Mouse (Mus musculus) ES-Bruce4 (cell line): ENCODE measurements around the gene Asic4. TPM values are rescaled to one million over a fixed set of nuclear protein-coding genes. Genes with fewer than 3 reads are reported as not detected.

Experiments used
- H3K27ac ChIP-seq: 2 replicates; pipeline ENCODE4 v1.5.1; 2012; ENCODE audit warnings: low read length, inconsistent platforms; ENCODE audit not compliant: insufficient read depth
- H3K27me3 ChIP-seq: 2 replicates; pipeline ENCODE4 v1.6.1; 2012; ENCODE audit warnings: mild to moderate bottlenecking, low read length, inconsistent platforms; ENCODE audit not compliant: control insufficient read depth, poor library complexity, insufficient read depth, severe bottlenecking
- H3K36me3 ChIP-seq: 2 replicates; pipeline ENCODE4 v1.6.1; 2012; ENCODE audit warnings: inconsistent platforms, mild to moderate bottlenecking, low read length, moderate library complexity; ENCODE audit not compliant: control insufficient read depth, poor library complexity, insufficient read depth, severe bottlenecking
- H3K4me1 ChIP-seq: one replicate; pipeline ENCODE4 v1.8.1; 2011; ENCODE audit warnings: low read length; ENCODE audit not compliant: control insufficient read depth, insufficient read depth
- H3K4me3 ChIP-seq: 2 replicates; pipeline ENCODE4 v1.5.1; 2011; ENCODE audit warnings: low read depth, mild to moderate bottlenecking, low read length
- H3K9ac ChIP-seq: 2 replicates; pipeline ENCODE4 v1.6.1; 2012; ENCODE audit warnings: low read depth, mild to moderate bottlenecking, inconsistent platforms; ENCODE audit not compliant: poor library complexity, severe bottlenecking
- H3K9me3 ChIP-seq: replicated peaks from 2 replicates; pipeline ENCODE4 v1.6.1; 2012; ENCODE audit warnings: mild to moderate bottlenecking, low read length, inconsistent platforms; ENCODE audit not compliant: control insufficient read depth, poor library complexity, insufficient read depth, severe bottlenecking
- CTCF ChIP-seq: IDR thresholded peaks from one replicate; pipeline ENCODE4 v1.8.1; 2011; ENCODE audit warnings: low read depth, low read length
- EP300 ChIP-seq: IDR thresholded peaks from 2 replicates; pipeline ENCODE4 v1.6.1; 2011; ENCODE audit warnings: low read depth, low read length; ENCODE audit not compliant: insufficient read depth
- POLR2A ChIP-seq: IDR thresholded peaks from one replicate; pipeline ENCODE4 v1.8.1; 2011; ENCODE audit warnings: low read length; ENCODE audit not compliant: insufficient read depth
- polyA plus RNA-seq: library from polyadenylated mRNA; stranded (reverse); fragments of >200 nt; gene quantifications from 2 replicates; pipeline ENCODE4 v1.2.4, GENCODE M21; 2011; ENCODE audit warnings: low read depth; ENCODE audit not compliant: missing spikeins, insufficient read depth, insufficient read length

Asic4 gene
- polyA plus RNA-seq, 1 experiment = not detected

GRCm38 (mm10) chr1:75505159-75505955, 55.1 kb downstream of the Asic4 start:
- H3K27me3 ChIP-seq = no peaks in the 10 kb centered on the region
- H3K9ac ChIP-seq = peak overlapping the region; percentile 91
- no peak overlapping the region for H3K27ac ChIP-seq
- H3K9me3 ChIP-seq = no peaks in the 10 kb centered on the region
- peaks cover 11% of the 10 kb centered on the region for H3K4me1 ChIP-seq
- H3K4me3 ChIP-seq = peak overlapping the region; percentile 57
- H3K36me3 ChIP-seq = no peaks in the 10 kb centered on the region
- TF ChIP-seq EP300 = no peak
- no peak for TF ChIP-seq POLR2A
- TF ChIP-seq CTCF = no peak

- TF ChIP-seq CTCF (no peak), POLR2A (no peak), EP300 (peak; percentile 20; the same call in 1 of the 2 replicates)
- peaks cover 11% of the 10 kb centered on the region for H3K4me1 ChIP-seq
Measured at GRCm38 (mm10) chr1:75505956-75506831, 56.0 kb downstream of the Asic4 start, which contains the start of gene Obsl1. Gene Obsl1, minus strand, starts transcription at chr1:75506452.

GRCm38 (mm10) chr1:75507006-75507405, 56.8 kb downstream of the Asic4 start, which contains the start of gene Inha:
Gene Inha, plus strand, starts transcription at chr1:75507077.
- Histone ChIP-seq H3K27ac (no peak within 1 kb of the TSS), H3K27me3 (no peaks in the 10 kb centered on the region), H3K4me1 (peaks cover 14% of the 10 kb centered on the region)

More at GRCm38 (mm10) chr1:75505956-75506831, 56.0 kb downstream of the Asic4 start, which contains the start of gene Obsl1:
- no peaks in the 10 kb centered on the region for H3K27me3 ChIP-seq
- peak within 1 kb of the TSS; percentile 57 for H3K4me3 ChIP-seq
- no peak within 1 kb of the TSS for H3K27ac ChIP-seq
- H3K36me3 ChIP-seq = no peaks in the 10 kb centered on the region
- H3K9ac ChIP-seq = peak within 1 kb of the TSS; percentile 91
- H3K9me3 ChIP-seq = no peaks in the 10 kb centered on the region

GRCm38 (mm10) chr1:75509586-75509985, 59.4 kb downstream of the Asic4 start:
- Histone ChIP-seq H3K27me3 (no peaks in the 10 kb centered on the region), H3K27ac (peak overlapping the region; percentile 12; the same call in 1 of the 2 replicates), H3K4me1 (peaks cover 15% of the 10 kb centered on the region), H3K9me3 (no peaks in the 10 kb centered on the region), H3K4me3 (peak overlapping the region; percentile 35), H3K36me3 (no peaks in the 10 kb centered on the region), H3K9ac (peak overlapping the region; percentile 50)
- TF ChIP-seq EP300 = 0 out of 2 replicates have a peak, but pooled peaks have one; percentile 15
- TF ChIP-seq POLR2A = no peak

More at GRCm38 (mm10) chr1:75507006-75507405, 56.8 kb downstream of the Asic4 start, which contains the start of gene Inha:
- H3K9me3 ChIP-seq = no peaks in the 10 kb centered on the region
- peak within 1 kb of the TSS; percentile 57 for H3K4me3 ChIP-seq
- H3K36me3 ChIP-seq = no peaks in the 10 kb centered on the region
- H3K9ac ChIP-seq = peak within 1 kb of the TSS; percentile 91
- TF ChIP-seq POLR2A (no peak), EP300 (no peak), CTCF (no peak)

- TF ChIP-seq EP300 = no peak
- no peak for TF ChIP-seq CTCF
- TF ChIP-seq POLR2A = no peak
- peaks cover 15% of the 10 kb centered on the region for H3K4me1 ChIP-seq
Measured at GRCm38 (mm10) chr1:75510154-75510553, 59.9 kb downstream of the Asic4 start.

More at GRCm38 (mm10) chr1:75510154-75510553, 59.9 kb downstream of the Asic4 start:
- Histone ChIP-seq H3K27me3 (no peaks in the 10 kb centered on the region), H3K9ac (peak overlapping the region; percentile 50), H3K36me3 (no peaks in the 10 kb centered on the region), H3K9me3 (no peaks in the 10 kb centered on the region), H3K4me3 (peak overlapping the region; percentile 35), H3K27ac (peak overlapping the region; percentile 12)
